Mouse (Mus musculus) skeletal muscle tissue, adult 2 months (tissue): Measurements from ENCODE around the gene Fbxo34.

Source experiments
- DNase-seq: peaks from one replicate; pipeline ENCODE4 v3.0.0-alpha.2; 2012; ENCODE audit warnings: low read depth, low spot score

Gene Fbxo34

GRCm38 (mm10) chr14:47472743-47473546, 22.7 kb downstream of the Fbxo34 start:
- peak; percentile 19 for DNase-seq

GRCm38 (mm10) chr14:47473891-47474290, 23.7 kb downstream of the Fbxo34 start:
- no peak for DNase-seq

- DNase-seq: no peak
Observed at GRCm38 (mm10) chr14:47474571-47475254, 24.5 kb downstream of the Fbxo34 start.

GRCm38 (mm10) chr14:47476266-47476665, 26.0 kb downstream of the Fbxo34 start:
- DNase-seq: no peak

GRCm38 (mm10) chr14:47477711-47478110, 27.5 kb downstream of the Fbxo34 start:
- peak; percentile 28 for DNase-seq

GRCm38 (mm10) chr14:47482200-47482599, 32.0 kb downstream of the Fbxo34 start:
- no peak for DNase-seq

GRCm38 (mm10) chr14:47483099-47483498, 32.9 kb downstream of the Fbxo34 start:
- no peak for DNase-seq

- no peak for DNase-seq
Observed at GRCm38 (mm10) chr14:47488732-47489131, 38.5 kb downstream of the Fbxo34 start.

- no peak for DNase-seq
Observed at GRCm38 (mm10) chr14:47489310-47490097, 39.3 kb downstream of the Fbxo34 start.

GRCm38 (mm10) chr14:47490732-47491131, 40.5 kb downstream of the Fbxo34 start:
- no peak for DNase-seq

GRCm38 (mm10) chr14:47493592-47494361, 43.6 kb downstream of the Fbxo34 start:
- no peak for DNase-seq

- DNase-seq: no peak
Observed at GRCm38 (mm10) chr14:47495951-47496350, 45.7 kb downstream of the Fbxo34 start.

- DNase-seq: no peak
Observed at GRCm38 (mm10) chr14:47497166-47497565, 46.9 kb downstream of the Fbxo34 start.

GRCm38 (mm10) chr14:47498632-47499031, 48.4 kb downstream of the Fbxo34 start:
- no peak for DNase-seq

GRCm38 (mm10) chr14:47504036-47504435, 53.8 kb downstream of the Fbxo34 start:
- no peak for DNase-seq

- DNase-seq: no peak
Observed at GRCm38 (mm10) chr14:47506676-47507075, 56.5 kb downstream of the Fbxo34 start.

- no peak for DNase-seq
Observed at GRCm38 (mm10) chr14:47508035-47508434, 57.8 kb downstream of the Fbxo34 start.

- no peak for DNase-seq
Observed at GRCm38 (mm10) chr14:47510244-47510643, 60.0 kb downstream of the Fbxo34 start.

GRCm38 (mm10) chr14:47513606-47514005, 63.4 kb downstream of the Fbxo34 start:
- DNase-seq: no peak

GRCm38 (mm10) chr14:47514816-47515453, 64.7 kb downstream of the Fbxo34 start:
- no peak for DNase-seq

- DNase-seq: no peak
Observed at GRCm38 (mm10) chr14:47515636-47516035, 65.4 kb downstream of the Fbxo34 start.
